In genomic region chr7:142462190-142462589, GRCm38 (mm10) we compare ENCODE assay signal across 10 mouse cellular contexts. TPM values are rescaled to one million over a fixed set of nuclear protein-coding genes. Genes with fewer than 3 reads are reported as not detected.
DNase-seq lines count a peak whose midpoint lies in the region; ATAC-seq lines count a peak whose summit lies in the region.
"Had no signal": no experiment of that assay in that cellular context is flagged by ENCODE, and none has a peak within 500 bp of the region (broad histone marks: within the 10 kb centered on the region; RNA-seq: fewer than 3 reads in every experiment).

No protein-coding gene starts in this region.

- H3K4me1 ChIP-seq in heart, embryonic 10.5 days = peaks cover 59% of the 10 kb centered on the region
- no peaks in the 10 kb centered on the region; the same call in 1 of the 2 replicates for H3K4me1 ChIP-seq in liver, embryonic 13.5 days (replicated peaks)
- H3K4me1 ChIP-seq in kidney, embryonic 15.5 days = peaks cover 18% of the 10 kb centered on the region

- 83% methylated on average over 6 of the region's 6 CpGs for WGBS in heart, embryonic 10.5 days
- WGBS in liver, embryonic 13.5 days (ENCODE audit: insufficient replicate concordance) = 80% methylated on average over 6 of the region's 6 CpGs
- WGBS in kidney, embryonic 15.5 days = 71% methylated on average over 6 of the region's 6 CpGs

- H3K4me2 ChIP-seq in liver, embryonic 13.5 days = peak overlapping the region; percentile 8; the same call in 1 of the 2 replicates
- H3K4me2 ChIP-seq in kidney, embryonic 15.5 days = no peak overlapping the region

- H3K4me3 ChIP-seq in heart, embryonic 10.5 days = no peak overlapping the region
- H3K4me3 ChIP-seq in liver, embryonic 13.5 days (replicated peaks) = no peak overlapping the region
- no peak overlapping the region for H3K4me3 ChIP-seq in kidney, embryonic 15.5 days (replicated peaks)

- H3K9ac ChIP-seq in liver, embryonic 13.5 days = no peak overlapping the region
- H3K9ac ChIP-seq in kidney, embryonic 15.5 days = no peak overlapping the region

- ATAC-seq in liver, embryonic 13.5 days (ENCODE audit: low read depth) = no peak; the same call in 1 of the 2 replicates
- no peak for ATAC-seq in kidney, embryonic 15.5 days (replicated peaks; ENCODE audit: low FRiP score)
- ATAC-seq in megakaryocyte progenitor cell, adult 5-6 weeks (replicated peaks; ENCODE audit: poor library complexity) = no peak
- ATAC-seq: intestine, postnatal 0 days had no signal

- H3K27ac ChIP-seq in heart, embryonic 10.5 days = peak overlapping the region; percentile 84
- H3K27ac ChIP-seq in liver, embryonic 13.5 days = no peak overlapping the region
- no peak overlapping the region for H3K27ac ChIP-seq in kidney, embryonic 15.5 days

- no peaks in the 10 kb centered on the region for H3K9me3 ChIP-seq in heart, embryonic 10.5 days
- H3K9me3 ChIP-seq in liver, embryonic 13.5 days (replicated peaks) = no peaks in the 10 kb centered on the region
- no peaks in the 10 kb centered on the region for H3K9me3 ChIP-seq in kidney, embryonic 15.5 days (replicated peaks)

- no peaks in the 10 kb centered on the region for H3K36me3 ChIP-seq in heart, embryonic 10.5 days
- H3K36me3 ChIP-seq in liver, embryonic 13.5 days = no peaks in the 10 kb centered on the region
- H3K36me3 ChIP-seq in kidney, embryonic 15.5 days = no peaks in the 10 kb centered on the region

- DNase-seq in gastrocnemius, adult 18-20 months (ENCODE audit: low spot score) = peak; percentile 86
- DNase-seq in gastrocnemius, postnatal 4 days (ENCODE audit: low spot score in 2 of 2) = no peak
- DNase-seq in CD4-positive, CD25-positive, alpha-beta regulatory T cell, adult 2 months (ENCODE audit: low read depth, low spot score) = peak; percentile 36
- DNase-seq in heart, embryonic 10.5 days (ENCODE audit: low spot score) = peak; percentile 71
- DNase-seq in liver, embryonic 13.5 days = no peak
- no peak for DNase-seq in frontal cortex, postnatal 10 days (ENCODE audit: low spot score in 2 of 2)

- no peaks in the 10 kb centered on the region for H3K27me3 ChIP-seq in heart, embryonic 10.5 days (ENCODE audit: insufficient read depth, poor library complexity, severe bottlenecking)
- H3K27me3 ChIP-seq in liver, embryonic 13.5 days = no peaks in the 10 kb centered on the region
- no peaks in the 10 kb centered on the region for H3K27me3 ChIP-seq in kidney, embryonic 15.5 days

RNA-seq across cellular contexts. Expression of gene Lsp1, which starts 1.6 kb away (rescaled TPM):
- 10 to 100 TPM; 30.3 to 38.4 TPM for total RNA-seq in gastrocnemius, adult 18-20 months (2021)
- 10 to 100 TPM; 26.3 to 28.7 TPM for total RNA-seq in gastrocnemius, postnatal 4 days (2021)
- 32.0 and 36.9 TPM in 2 replicates for polyA plus RNA-seq in heart, embryonic 10.5 days (2016; fragmentation: Nextera tagmentation; extraction: Ambion mirVana)
- 14.2 and 15.5 TPM in 2 replicates for polyA plus RNA-seq in liver, embryonic 13.5 days (2015; fragmentation: Nextera tagmentation; extraction: Ambion mirVana)
- polyA plus RNA-seq in kidney, embryonic 15.5 days (2015; fragmentation: Nextera tagmentation; extraction: Ambion mirVana) = 115 and 139 TPM in 2 replicates
- total RNA-seq in megakaryocyte progenitor cell, adult 5-6 weeks (2015) = 45.9 and 75.5 TPM in 2 replicates
- total RNA-seq in megakaryocyte progenitor cell, adult 5-6 weeks (2017) = 65.5 and 67.5 TPM in 2 replicates

RNA-seq across cellular contexts. Expression of gene Tnni2, which starts 20.6 kb away (rescaled TPM):
- over 10,000 TPM; 19,257 to 20,060 TPM for total RNA-seq in gastrocnemius, adult 18-20 months (2021)
- total RNA-seq in gastrocnemius, postnatal 4 days (2021) = 1,000 to 10,000 TPM; 7,757 to 8,026 TPM
- polyA plus RNA-seq in heart, embryonic 10.5 days (2016; fragmentation: Nextera tagmentation; extraction: Ambion mirVana) = 51.9 and 56.4 TPM in 2 replicates
- polyA plus RNA-seq in liver, embryonic 13.5 days (2015; fragmentation: Nextera tagmentation; extraction: Ambion mirVana) = 3.4 and 4.3 TPM in 2 replicates
- 19.0 and 45.8 TPM in 2 replicates for polyA plus RNA-seq in kidney, embryonic 15.5 days (2015; fragmentation: Nextera tagmentation; extraction: Ambion mirVana)
- total RNA-seq in megakaryocyte progenitor cell, adult 5-6 weeks (2015) = 6.0 and 8.0 TPM in 2 replicates
- total RNA-seq in megakaryocyte progenitor cell, adult 5-6 weeks (2017) = 2.4 and 7.7 TPM in 2 replicates

RNA-seq across cellular contexts. Expression of gene Syt8, which starts 27.5 kb away (rescaled TPM):
- not detected for total RNA-seq in gastrocnemius, adult 18-20 months (2021)
- not detected for total RNA-seq in gastrocnemius, postnatal 4 days (2021)
- polyA plus RNA-seq in heart, embryonic 10.5 days (2016; fragmentation: Nextera tagmentation; extraction: Ambion mirVana) = 0.38 and 1.3 TPM in 2 replicates
- polyA plus RNA-seq in liver, embryonic 13.5 days (2015; fragmentation: Nextera tagmentation; extraction: Ambion mirVana) = not detected in 2 replicates
- polyA plus RNA-seq in kidney, embryonic 15.5 days (2015; fragmentation: Nextera tagmentation; extraction: Ambion mirVana) = 0.62 and 1.3 TPM in 2 replicates
- total RNA-seq in megakaryocyte progenitor cell, adult 5-6 weeks (2015) = not detected in 2 replicates
- not detected in 2 replicates for total RNA-seq in megakaryocyte progenitor cell, adult 5-6 weeks (2017)
- total RNA-seq: left cerebral cortex, postnatal 36 days had no signal

RNA-seq across cellular contexts. Expression of gene Tnnt3, which starts 36.4 kb away (rescaled TPM):
- over 10,000 TPM; 35,269 to 35,976 TPM for total RNA-seq in gastrocnemius, adult 18-20 months (2021)
- total RNA-seq in gastrocnemius, postnatal 4 days (2021) = over 10,000 TPM in 1 of 2 experiments, 1,000 to 10,000 TPM in 1; 9,881 to 10,830 TPM
- polyA plus RNA-seq in heart, embryonic 10.5 days (2016; fragmentation: Nextera tagmentation; extraction: Ambion mirVana) = 9.5 and 10.4 TPM in 2 replicates
- 1.6 and 2.6 TPM in 2 replicates for polyA plus RNA-seq in liver, embryonic 13.5 days (2015; fragmentation: Nextera tagmentation; extraction: Ambion mirVana)
- 23.5 and 46.2 TPM in 2 replicates for polyA plus RNA-seq in kidney, embryonic 15.5 days (2015; fragmentation: Nextera tagmentation; extraction: Ambion mirVana)
- 0.20 TPM in 1 of 2 replicates, not detected in the other for total RNA-seq in megakaryocyte progenitor cell, adult 5-6 weeks (2015)
- not detected in 2 replicates for total RNA-seq in megakaryocyte progenitor cell, adult 5-6 weeks (2017)
- total RNA-seq: left cerebral cortex, postnatal 36 days had no signal

Comparison
In these comparisons a context has a peak if more than half of its experiments do, and no peak if none do; other contexts are left out.
1. DNase-seq: peak in gastrocnemius, adult 18-20 months (single experiment), CD4-positive, CD25-positive, alpha-beta regulatory T cell, adult 2 months (single experiment) and heart, embryonic 10.5 days (single experiment); none in gastrocnemius, postnatal 4 days (0 of 2), liver, embryonic 13.5 days (single experiment) and frontal cortex, postnatal 10 days (0 of 2).
2. RNA of gene Tnni2, which starts 20.6 kb away (total RNA-seq): 19,257 to 20,060 TPM in gastrocnemius, adult 18-20 months and 7,757 to 8,026 TPM in gastrocnemius, postnatal 4 days; 2.4 to 8.0 TPM in megakaryocyte progenitor cell, adult 5-6 weeks; every median in the first group is over 100 times any median in the second.